Mouse (Mus musculus): ENCODE measurements around the gene Cerk. TPM values are rescaled to one million over a fixed set of nuclear protein-coding genes. Genes with fewer than 3 reads are reported as not detected.
"Not testable (repeated sequence)": the region's sequence is repeated elsewhere in the genome, so short reads cannot be mapped to it uniquely, and the experiment has no call there.

The Cerk gene
- total RNA-seq, 2 experiments from 2014 or later, result 3.6 to 5.3 TPM

DNA sequence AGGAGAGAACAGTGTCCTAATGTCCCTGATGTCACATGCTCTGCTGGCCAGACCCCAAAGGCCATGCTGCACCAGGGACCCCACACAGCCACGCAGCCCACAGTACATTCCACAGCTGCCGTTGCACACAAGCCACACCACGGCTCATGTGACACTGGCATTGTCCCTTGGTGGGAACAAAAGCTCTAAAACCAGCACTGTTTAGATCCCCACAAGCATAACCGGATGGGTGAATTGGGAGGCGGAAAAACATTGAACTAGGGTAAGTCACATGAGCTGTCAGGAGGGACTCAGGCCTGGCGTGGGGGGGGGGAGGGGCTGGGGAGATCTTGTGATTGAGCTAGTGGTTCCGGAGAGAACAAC lies 17.5 kb downstream of the Cerk start:
- intact Hi-C loops (cut with DNase I), result no loop called here
- DNase-seq, result no peak

GRCm38 (mm10) chr15:86167787-86168504 lies 18.0 kb downstream of the Cerk start:
- intact Hi-C loops (cut with DNase I), result no loop called here
- DNase-seq, result no peak

- DNase-seq, result no peak
- intact Hi-C loops (cut with DNase I), result no loop called here
Measured at GRCm38 (mm10) chr15:86167032-86167655, 18.8 kb downstream of the Cerk start.

DNA sequence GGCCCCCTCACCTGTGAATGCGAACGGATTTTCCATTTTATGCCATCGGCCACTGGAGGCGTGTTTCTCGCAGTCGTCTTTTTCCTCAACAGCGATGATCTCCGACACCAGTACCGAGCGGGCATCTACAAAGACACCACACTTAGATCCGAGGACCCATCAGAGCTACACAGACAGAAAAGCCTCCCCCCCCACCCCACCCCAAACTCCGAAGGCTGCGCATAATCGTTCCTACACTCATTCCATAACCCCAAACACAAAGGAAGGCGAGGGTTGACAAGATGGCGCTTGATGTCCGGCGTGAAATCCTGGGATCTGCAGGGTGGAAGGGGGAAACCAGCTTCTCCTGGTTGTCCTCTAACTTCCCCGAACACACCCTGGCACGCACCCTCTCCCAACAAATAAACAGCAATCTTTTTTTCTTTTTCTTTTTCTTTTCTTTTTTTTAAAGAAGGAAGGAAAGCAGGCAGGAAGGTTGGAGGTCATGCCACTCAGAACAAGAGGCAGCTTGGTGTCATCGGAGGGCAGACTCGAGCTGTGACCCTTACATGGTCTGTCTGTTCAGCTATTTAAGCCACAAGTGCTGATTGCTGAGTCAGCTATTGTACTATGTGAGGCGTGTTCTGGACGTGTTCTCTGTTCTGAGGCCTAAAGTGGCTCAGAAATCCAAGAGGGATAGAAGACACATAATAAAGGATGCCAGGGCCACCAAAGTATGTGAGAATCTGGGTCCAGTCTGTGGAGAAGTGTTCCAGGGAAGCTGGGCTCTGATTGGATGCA lies 19.9 kb downstream of the Cerk start:
- DNase-seq, result no peak
- intact Hi-C loops (cut with DNase I), result no loop called here

GRCm38 (mm10) chr15:86164718-86165345 lies 21.1 kb downstream of the Cerk start:
- intact Hi-C loops (cut with DNase I), result no loop called here
- no peak for DNase-seq

GRCm38 (mm10) chr15:86161800-86162199 lies 24.1 kb downstream of the Cerk start:
- intact Hi-C loops (cut with DNase I); DNase-seq: not testable (repeated sequence)

- no peak for DNase-seq
- intact Hi-C loops (cut with DNase I), result no loop called here
Measured at GRCm38 (mm10) chr15:86160906-86161305, 25.0 kb downstream of the Cerk start.

DNA sequence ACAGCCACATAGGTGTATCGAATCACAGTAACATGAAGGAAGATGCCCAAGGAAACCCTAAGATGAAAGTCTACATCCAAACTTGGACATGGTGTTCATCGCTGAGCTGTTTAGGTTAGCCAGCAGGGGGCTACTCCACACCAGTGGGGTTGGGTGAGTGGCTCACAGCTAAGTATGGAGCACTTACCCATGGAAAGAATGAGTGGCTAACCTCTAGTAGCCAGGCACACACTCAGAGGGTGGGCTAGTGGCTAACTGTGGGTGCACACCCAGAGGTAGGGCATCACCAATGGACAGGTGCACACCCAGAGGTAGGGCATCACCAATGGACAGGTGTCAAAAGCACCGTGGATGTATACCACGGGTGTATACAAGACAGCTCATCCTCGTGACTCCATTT lies 26.2 kb downstream of the Cerk start:
- intact Hi-C loops (cut with DNase I), result no loop called here

DNA sequence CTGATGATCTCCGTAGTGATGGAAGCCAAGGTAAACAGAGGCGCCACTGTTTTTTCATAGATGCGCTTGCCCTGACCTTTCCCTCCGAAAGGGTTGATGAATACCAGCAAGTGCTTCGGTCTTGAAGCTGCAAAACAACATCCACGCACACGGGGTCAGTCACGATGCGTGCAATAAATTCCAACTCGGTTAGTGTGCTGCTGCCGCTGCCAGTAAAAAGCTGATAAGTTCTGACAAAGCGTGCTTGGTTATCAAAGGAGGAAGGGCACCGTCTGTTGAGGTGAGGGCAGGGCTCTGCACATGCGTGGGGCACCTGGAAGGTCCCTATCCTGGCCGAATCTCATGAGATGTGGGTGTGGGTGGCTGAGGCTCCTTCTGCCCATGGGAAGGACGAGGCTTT lies 26.8 kb downstream of the Cerk start:
- no peak for DNase-seq
- intact Hi-C loops (cut with DNase I), result no loop called here

More for the DNA sequence above, 26.2 kb downstream of the Cerk start:
- no peak for DNase-seq

- intact Hi-C loops (cut with DNase I), result no loop called here
Measured at GRCm38 (mm10) chr15:86156492-86156891, 29.4 kb downstream of the Cerk start.

GRCm38 (mm10) chr15:86153481-86153960 lies 32.4 kb downstream of the Cerk start:
- no peak for DNase-seq
- intact Hi-C loops (cut with DNase I), result no loop called here

More at GRCm38 (mm10) chr15:86156492-86156891, 29.4 kb downstream of the Cerk start:
- no peak for DNase-seq

GRCm38 (mm10) chr15:86150593-86150992 lies 35.3 kb downstream of the Cerk start:
- intact Hi-C loops (cut with DNase I), result no loop called here
- DNase-seq, result no peak

DNA sequence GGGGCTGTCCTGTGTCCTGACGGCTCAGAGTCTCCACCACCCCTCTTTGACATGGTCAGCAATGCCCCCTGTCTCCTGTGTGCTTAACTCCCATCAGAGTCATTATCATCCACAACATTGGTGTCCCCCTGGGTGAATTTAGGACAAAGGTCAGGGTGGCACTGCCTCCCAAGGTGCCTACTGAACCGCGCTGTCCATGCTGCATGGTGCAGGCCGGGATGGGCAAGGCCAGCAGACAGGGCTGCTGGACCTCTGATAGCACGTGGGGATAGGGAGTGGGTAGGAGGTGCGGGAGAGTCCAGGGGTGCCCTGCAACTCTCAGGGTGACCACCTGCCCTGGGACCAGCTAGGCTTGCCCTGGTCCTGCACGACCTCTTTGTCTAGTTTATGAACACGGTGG lies 39.0 kb downstream of the Cerk start:
- DNase-seq, result no peak
- intact Hi-C loops (cut with DNase I), result no loop called here

DNA sequence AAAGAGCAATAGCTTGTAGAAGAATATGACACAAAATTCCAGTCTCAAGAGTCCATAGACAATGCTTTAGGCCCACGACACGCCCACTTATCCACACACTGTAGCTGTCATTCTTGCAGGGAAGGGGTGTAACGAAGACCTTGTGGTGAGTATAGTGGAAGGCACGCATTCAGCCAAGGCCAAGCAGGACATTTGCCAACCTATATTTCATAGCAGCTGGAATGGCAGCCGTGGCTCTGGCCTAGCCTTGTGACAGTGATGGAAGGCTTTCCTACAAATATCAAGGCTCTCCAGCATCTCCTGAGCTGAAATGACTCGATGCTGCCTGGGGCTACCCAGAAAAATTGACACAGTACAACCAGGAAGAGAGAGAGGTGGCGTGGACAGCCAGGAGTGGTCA lies 40.9 kb downstream of the Cerk start:
- intact Hi-C loops (cut with DNase I), result no loop called here
- DNase-seq, result no peak

GRCm38 (mm10) chr15:86144577-86144976 lies 41.4 kb downstream of the Cerk start:
- no peak for DNase-seq
- intact Hi-C loops (cut with DNase I), result no loop called here

GRCm38 (mm10) chr15:86140323-86140722 lies 45.6 kb downstream of the Cerk start:
- peak in 1 of 2 experiments; percentile 32 for DNase-seq
- intact Hi-C loops (cut with DNase I), result no loop called here

DNA sequence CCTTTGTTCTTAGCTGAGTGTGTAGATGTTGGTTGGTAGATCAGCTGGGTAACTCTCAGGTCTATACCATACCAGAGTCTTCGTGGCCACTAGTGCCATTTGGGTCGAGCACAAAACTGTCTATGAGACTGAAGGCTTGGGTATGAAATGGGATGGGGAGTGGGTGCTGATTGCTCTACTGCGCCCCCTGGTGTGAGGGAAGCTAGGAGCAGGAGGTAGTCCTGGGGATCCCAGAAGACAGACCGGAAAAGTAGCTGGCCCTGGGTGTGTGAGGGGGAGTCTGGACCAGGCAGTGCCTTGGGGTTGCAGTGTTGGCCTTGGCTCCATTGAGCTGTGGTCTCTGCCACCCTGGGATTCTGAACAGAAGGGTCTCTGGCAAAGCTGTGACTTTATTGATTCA lies 48.3 kb downstream of the Cerk start:
- no peak for DNase-seq
- intact Hi-C loops (cut with DNase I), result no loop called here

- peak; percentile 81 to 85 for DNase-seq
- intact Hi-C loops (cut with DNase I), result loop anchor here (5.0 kb wide), 1 partner anchor 238 kb away; no protein-coding TSS in a partner anchor
Measured at GRCm38 (mm10) chr15:86134941-86135783, 50.8 kb downstream of the Cerk start.

DNA sequence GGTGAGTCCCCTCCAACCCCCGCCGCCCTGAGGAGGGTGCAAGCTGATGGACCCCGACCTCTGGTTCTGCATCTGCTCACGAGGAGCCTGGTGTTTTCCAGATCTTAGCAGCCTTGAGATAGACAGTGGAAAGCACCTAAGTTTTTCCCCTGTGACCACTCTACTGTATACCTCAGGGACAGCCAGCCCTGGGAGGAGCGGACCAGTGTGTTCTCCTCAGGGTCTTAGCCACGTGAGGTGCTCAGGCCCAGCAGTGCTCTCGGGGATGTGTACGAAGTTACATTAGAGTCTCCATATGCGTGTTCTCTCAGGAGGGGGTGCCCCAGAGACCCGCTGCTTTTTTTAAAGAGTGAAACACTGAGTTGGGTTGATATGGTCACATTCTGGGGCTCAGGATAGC lies 55.3 kb downstream of the Cerk start:
- intact Hi-C loops (cut with DNase I), result loop anchor here (5.0 kb wide), 1 partner anchor 233 kb away; no protein-coding TSS in a partner anchor
- DNase-seq, result no peak

DNA sequence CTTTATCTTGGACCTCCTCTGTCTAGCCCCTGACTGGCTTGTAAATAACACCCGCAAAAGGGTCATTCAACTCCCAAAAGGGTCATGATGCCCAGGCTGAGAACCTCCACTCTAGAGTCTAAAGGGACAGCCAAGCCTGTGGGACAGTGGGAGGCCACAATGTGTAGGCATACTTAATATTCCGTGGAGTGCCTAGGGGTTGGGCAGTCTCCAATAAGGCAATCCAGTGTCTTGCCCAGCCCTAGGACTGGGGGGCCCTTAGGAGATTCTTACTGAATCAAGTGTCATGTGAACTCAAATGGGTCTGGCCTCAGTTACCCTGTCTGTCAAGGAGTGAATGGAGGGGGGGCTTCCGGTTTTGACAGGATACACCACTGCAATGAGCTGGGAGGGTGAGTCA lies 56.9 kb downstream of the Cerk start:
- intact Hi-C loops (cut with DNase I), result no loop called here

More for the DNA sequence above, 56.9 kb downstream of the Cerk start:
- DNase-seq, result no peak

Data from gastrocnemius, postnatal 36 days (tissue).